Mouse (Mus musculus) ES-E14 (cell line): Measurements from ENCODE around the gene Aarsd1.

Experiments
- CHD2 ChIP-seq: IDR thresholded peaks from 2 replicates; pipeline ENCODE4 v1.6.1; 2014; ENCODE audit warnings: mild to moderate bottlenecking, low read depth, low read length, inconsistent platforms
- HCFC1 ChIP-seq: IDR thresholded peaks from 2 replicates; pipeline ENCODE4 v1.6.1; 2012; ENCODE audit warnings: low read length, inconsistent platforms, borderline replicate concordance; ENCODE audit not compliant: insufficient read depth

DNA sequence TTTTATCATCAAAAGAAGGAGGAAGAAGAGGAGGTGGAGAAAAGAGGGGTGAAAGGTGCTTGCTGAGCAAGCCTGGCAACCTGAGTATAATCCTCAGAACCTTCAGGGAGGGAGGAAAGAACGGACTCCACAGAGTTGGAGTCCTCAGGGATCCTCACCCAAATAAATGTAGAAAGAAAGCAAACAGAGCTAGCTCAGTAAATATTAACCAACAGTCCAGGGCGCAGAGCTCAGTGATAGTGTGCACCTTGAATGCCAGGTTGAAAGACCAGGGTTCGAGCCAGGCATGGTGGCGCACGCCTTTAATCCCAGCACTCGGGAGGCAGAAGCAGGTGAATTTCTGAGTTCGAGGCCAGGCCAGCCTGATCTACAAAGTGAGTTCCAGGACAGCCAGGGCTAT lies 38.2 kb upstream of the Aarsd1 start:
- TF ChIP-seq CHD2 (no peak), HCFC1 (no peak)
